Mouse (Mus musculus) bone marrow, adult 2 months (tissue): ENCODE data around the gene Stx4a. TPM values are rescaled to one million over a fixed set of nuclear protein-coding genes. Genes with fewer than 3 reads are reported as not detected.

Source experiments
- H3K27ac ChIP-seq: fragments of 200-500 bp; 2 replicates; pipeline ENCODE4 v1.5.1; 2012; ENCODE audit warnings: low read depth, mild to moderate bottlenecking, control low read depth, inconsistent platforms, low read length; ENCODE audit not compliant: control insufficient read depth, poor library complexity, insufficient read depth
- H3K4me1 ChIP-seq: fragments of 200-500 bp; 2 replicates; pipeline ENCODE4 v1.6.1; 2011; ENCODE audit warnings: low read length; ENCODE audit not compliant: control insufficient read depth, insufficient read depth
- H3K4me3 ChIP-seq: fragments of 200-500 bp; replicated peaks from 2 replicates; pipeline ENCODE3; 2011; ENCODE audit warnings: mild to moderate bottlenecking, low read depth, low read length, control low read depth; ENCODE audit not compliant: control insufficient read depth
- CTCF ChIP-seq: fragments of 200-500 bp; IDR thresholded peaks from 2 replicates; pipeline ENCODE4 v1.5.1; 2011; ENCODE audit warnings: low read length, control low read depth; ENCODE audit not compliant: control insufficient read depth, insufficient read depth
- POLR2A ChIP-seq: fragments of 200-500 bp; IDR thresholded peaks from 2 replicates; pipeline ENCODE4 v1.6.1; 2011; ENCODE audit warnings: low read depth, mild to moderate bottlenecking, control low read depth, low read length, borderline replicate concordance; ENCODE audit not compliant: control insufficient read depth
- WGBS: fragments of 180-500 bp; shearing (Covaris S2); methylation state at CpG from one replicate; pipeline ENCODE4 v1.1.7; 2018; 5-methylcytosine and 5-hydroxymethylcytosine counted together
- polyA plus RNA-seq: library from polyadenylated mRNA; stranded (reverse); fragments of >200 nt; gene quantifications from 2 replicates; pipeline ENCODE4 v1.2.4, GENCODE M21; 2011; ENCODE audit warnings: low replicate concordance; ENCODE audit not compliant: missing spikeins, insufficient read depth, insufficient read length

The Stx4a gene
- polyA plus RNA-seq, 1 experiment = 342 TPM

GRCm38 (mm10) chr7:127809846-127810245 is 14.2 kb upstream of the Stx4a start:
- H3K4me3 ChIP-seq = no peak overlapping the region
- H3K4me1 ChIP-seq = peaks cover 3% of the 10 kb centered on the region
- no peak overlapping the region for H3K27ac ChIP-seq
- 83% methylated on average over 1 of the region's 1 CpGs for WGBS
- TF ChIP-seq CTCF (no peak), POLR2A (no peak)

- H3K4me1 ChIP-seq = peaks cover 3% of the 10 kb centered on the region
- no peak overlapping the region for H3K27ac ChIP-seq
- WGBS = 91% methylated on average over 10 of the region's 10 CpGs
- no peak overlapping the region for H3K4me3 ChIP-seq
- TF ChIP-seq CTCF (no peak), POLR2A (no peak)
Measured at GRCm38 (mm10) chr7:127810650-127811049, 13.4 kb upstream of the Stx4a start.

- Histone ChIP-seq H3K4me1 (peaks cover 3% of the 10 kb centered on the region), H3K4me3 (no peak overlapping the region), H3K27ac (no peak overlapping the region)
- no peak for TF ChIP-seq CTCF
- 89% methylated on average over 4 of the region's 4 CpGs for WGBS
Measured at GRCm38 (mm10) chr7:127811240-127811639, 12.9 kb upstream of the Stx4a start.

- H3K27ac ChIP-seq = no peak overlapping the region
- WGBS = 71% methylated on average over 3 of the region's 3 CpGs
- no peaks in the 10 kb centered on the region; the same call in 1 of the 2 replicates for H3K4me1 ChIP-seq
- TF ChIP-seq POLR2A (no peak), CTCF (no peak)
- H3K4me3 ChIP-seq = no peak overlapping the region
Measured at GRCm38 (mm10) chr7:127812292-127812691, 11.8 kb upstream of the Stx4a start.

- Histone ChIP-seq H3K27ac (no peak overlapping the region), H3K4me1 (no peaks in the 10 kb centered on the region), H3K4me3 (no peak overlapping the region)
- TF ChIP-seq POLR2A (no peak), CTCF (no peak)
- WGBS = 69% methylated on average over 4 of the region's 4 CpGs
Measured at GRCm38 (mm10) chr7:127813821-127814220, 10.3 kb upstream of the Stx4a start.

- H3K4me1 ChIP-seq = no peaks in the 10 kb centered on the region
- 83% methylated on average over 19 of the region's 19 CpGs for WGBS
- H3K27ac ChIP-seq = no peak overlapping the region
- TF ChIP-seq POLR2A (no peak), CTCF (no peak)
- no peak overlapping the region for H3K4me3 ChIP-seq
Measured at GRCm38 (mm10) chr7:127814241-127814921, 9.7 kb upstream of the Stx4a start.

- WGBS = 87% methylated on average over 15 of the region's 15 CpGs
- no peak overlapping the region for H3K4me3 ChIP-seq
- H3K27ac ChIP-seq = no peak overlapping the region
- TF ChIP-seq POLR2A (no peak), CTCF (no peak)
- no peaks in the 10 kb centered on the region for H3K4me1 ChIP-seq
Measured at GRCm38 (mm10) chr7:127815116-127815665, 8.9 kb upstream of the Stx4a start.

- Histone ChIP-seq H3K4me3 (no peak overlapping the region), H3K4me1 (no peaks in the 10 kb centered on the region), H3K27ac (no peak overlapping the region)
- TF ChIP-seq CTCF (peak; percentile 47; the same call in 1 of the 2 replicates), POLR2A (no peak)
- WGBS = 36% methylated on average over 15 of the region's 15 CpGs
Measured at GRCm38 (mm10) chr7:127815954-127816821, 7.9 kb upstream of the Stx4a start.
